Mouse (Mus musculus) stomach, postnatal 0 days (tissue): ENCODE data around the gene Nipal4.

Source experiments
- CTCF ChIP-seq: IDR thresholded peaks from 2 replicates; pipeline ENCODE4 v1.5.1; 2016; ENCODE audit warnings: antibody characterized with exemption, low read depth, mild to moderate bottlenecking, moderate library complexity
- EP300 ChIP-seq: optimal IDR thresholded peaks from 2 replicates; pipeline ENCODE3; 2016; ENCODE audit warnings: antibody characterized with exemption

- TF ChIP-seq CTCF = no peak
- TF ChIP-seq EP300 = no peak
Observed at GRCm38 (mm10) chr11:46143342-46143741, 23.0 kb downstream of the Nipal4 start.
